In the genomic region with DNA sequence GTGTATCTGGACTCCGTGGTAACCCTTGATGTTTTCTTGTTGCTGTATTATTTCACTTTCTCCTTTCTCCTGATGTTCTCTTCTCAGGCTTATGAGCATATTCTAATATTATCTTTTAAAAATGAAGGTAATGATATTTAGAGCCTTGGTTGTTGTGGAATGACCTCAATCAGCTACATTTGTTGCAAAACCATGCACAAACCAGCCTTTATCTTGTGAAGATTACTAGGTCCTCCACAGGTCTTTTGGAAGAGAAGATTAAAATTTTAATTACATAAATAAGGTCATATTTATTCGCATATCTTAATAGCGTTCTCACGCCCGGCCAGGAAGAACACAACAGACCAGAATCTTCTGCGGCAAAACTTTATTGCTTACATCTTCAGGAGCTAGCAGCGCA, we compare ENCODE assay signal across 11 mouse cellular contexts.
DNase-seq lines count a peak whose midpoint lies in the region; ATAC-seq and TF ChIP-seq lines count a peak whose summit lies in the region.
"Had no signal": no experiment of that assay in that cellular context is flagged by ENCODE, and none has a peak within 500 bp of the region (broad histone marks: within the 10 kb centered on the region; RNA-seq: fewer than 3 reads in every experiment).

No protein-coding gene starts in this region.

- H3K4me2 ChIP-seq in kidney, postnatal 0 days (ENCODE audit: low read length) = peak overlapping the region; percentile 39
- peak overlapping the region; percentile 32 for H3K4me2 ChIP-seq in forebrain, embryonic 15.5 days (replicated peaks)
- H3K4me2 ChIP-seq in neural tube, embryonic 15.5 days = peak overlapping the region; percentile 48

- 77% methylated on average over 7 of the region's 7 CpGs for WGBS in kidney, postnatal 0 days
- WGBS in forebrain, embryonic 15.5 days = 67% methylated on average over 7 of the region's 7 CpGs
- 78% methylated on average over 7 of the region's 7 CpGs for WGBS in limb, embryonic 10.5 days
- 69% methylated on average over 7 of the region's 7 CpGs for WGBS in neural tube, embryonic 15.5 days

- H3K9ac ChIP-seq in kidney, postnatal 0 days (ENCODE audit: low read depth, low read length) = no peak overlapping the region
- peak overlapping the region; percentile 16; the same call in 1 of the 2 replicates for H3K9ac ChIP-seq in forebrain, embryonic 15.5 days (replicated peaks)
- H3K9ac ChIP-seq in neural tube, embryonic 15.5 days (replicated peaks) = no peak overlapping the region

- no peak for ATAC-seq in kidney, postnatal 0 days (replicated peaks; ENCODE audit: low FRiP score, low read depth)
- ATAC-seq in forebrain, embryonic 15.5 days (replicated peaks) = no peak; the same call in 1 of the 2 replicates
- no peak for ATAC-seq in neural tube, embryonic 15.5 days (ENCODE audit: low FRiP score)
- ATAC-seq: inflammation-experienced regulatory T-cells, adult 6 months had no signal

- H3K27ac ChIP-seq in kidney, postnatal 0 days = no peak overlapping the region
- no peak overlapping the region for H3K27ac ChIP-seq in forebrain, embryonic 15.5 days (replicated peaks)
- H3K27ac ChIP-seq in limb, embryonic 10.5 days = no peak overlapping the region
- no peak overlapping the region for H3K27ac ChIP-seq in neural tube, embryonic 15.5 days (replicated peaks)

- no peaks in the 10 kb centered on the region for H3K27me3 ChIP-seq in kidney, postnatal 0 days (ENCODE audit: insufficient read depth, low read length)
- H3K27me3 ChIP-seq in forebrain, embryonic 15.5 days = no peaks in the 10 kb centered on the region
- H3K27me3 ChIP-seq in limb, embryonic 10.5 days (ENCODE audit: low read depth, poor library complexity, severe bottlenecking) = no peaks in the 10 kb centered on the region
- H3K27me3 ChIP-seq in neural tube, embryonic 15.5 days (replicated peaks) = no peaks in the 10 kb centered on the region

- no peak for DNase-seq in kidney, postnatal 0 days (ENCODE audit: low spot score)
- no peak for DNase-seq in kidney, postnatal 4 days
- DNase-seq in limb, embryonic 10.5 days (ENCODE audit: low spot score) = no peak
- no peak for DNase-seq in left cerebral cortex, adult 11 months (ENCODE audit: low spot score)
- no peak for DNase-seq in adrenal gland, postnatal 10 days
- DNase-seq in adrenal gland, postnatal 14 days = no peak
- DNase-seq: cerebellum, adult 11-12 months; lung, postnatal 14 days had no signal

- no peaks in the 10 kb centered on the region for H3K36me3 ChIP-seq in kidney, postnatal 0 days (ENCODE audit: insufficient read depth, low read length)
- H3K36me3 ChIP-seq in forebrain, embryonic 15.5 days = no peaks in the 10 kb centered on the region
- no peaks in the 10 kb centered on the region for H3K36me3 ChIP-seq in limb, embryonic 10.5 days
- H3K36me3 ChIP-seq in neural tube, embryonic 15.5 days = no peaks in the 10 kb centered on the region

- TF ChIP-seq CTCF in kidney, postnatal 0 days (IDR thresholded peaks at IDR 0.05; ENCODE audit: low read depth) = no peak

- no peak overlapping the region; the same call in 1 of the 2 replicates for H3K4me3 ChIP-seq in kidney, postnatal 0 days (replicated peaks; ENCODE audit: low read depth, low read length)
- H3K4me3 ChIP-seq in forebrain, embryonic 15.5 days = peak overlapping the region; percentile 34
- 0 out of 2 replicates have a peak overlapping the region, but pooled peaks have one; percentile 30 for H3K4me3 ChIP-seq in limb, embryonic 10.5 days
- H3K4me3 ChIP-seq in neural tube, embryonic 15.5 days (replicated peaks) = peak overlapping the region; percentile 32

- no peaks in the 10 kb centered on the region for H3K9me3 ChIP-seq in kidney, postnatal 0 days (replicated peaks; ENCODE audit: low read length)
- H3K9me3 ChIP-seq in forebrain, embryonic 15.5 days = no peaks in the 10 kb centered on the region
- H3K9me3 ChIP-seq in limb, embryonic 10.5 days (replicated peaks) = no peaks in the 10 kb centered on the region
- H3K9me3 ChIP-seq in neural tube, embryonic 15.5 days (replicated peaks) = no peaks in the 10 kb centered on the region

- H3K4me1 ChIP-seq in kidney, postnatal 0 days (replicated peaks; ENCODE audit: insufficient read depth, low read length) = no peaks in the 10 kb centered on the region
- no peaks in the 10 kb centered on the region for H3K4me1 ChIP-seq in forebrain, embryonic 15.5 days
- H3K4me1 ChIP-seq in limb, embryonic 10.5 days = no peaks in the 10 kb centered on the region
- no peaks in the 10 kb centered on the region for H3K4me1 ChIP-seq in neural tube, embryonic 15.5 days
